Mouse (Mus musculus) left cerebral cortex, adult 2 months (tissue): ENCODE measurements around the gene Efna1. TPM values are rescaled to one million over a fixed set of nuclear protein-coding genes. Genes with fewer than 3 reads are reported as not detected.
A peak's percentile ranks its signal among the peaks of the same experiment; 100 is the strongest.

Source experiments
- DNase-seq, 2 experiments: peaks; one replicate each; pipeline ENCODE4 v3.0.0; 2021 to 2022; ENCODE audit warnings: low spot score in 2 of 2, mixed read lengths in 1 of 2; ENCODE audit errors: extremely low spot score in 1 of 2
- H3K27ac ChIP-seq: fragments of 200-600 bp; 2 replicates; pipeline ENCODE4 v1.8.1; 2022
- H3K4me3 ChIP-seq: fragments of 200-600 bp; 2 replicates; pipeline ENCODE4 v1.8.1; 2022
- CTCF ChIP-seq: fragments of 200-600 bp; IDR thresholded peaks from 2 replicates; pipeline ENCODE4 v1.8.1; 2022; ENCODE audit warnings: antibody characterized with exemption, mild to moderate bottlenecking, moderate library complexity
- intact Hi-C: fragments of 180-260 bp; cut with DNase I; formaldehyde crosslinking; loops from one replicate; pipeline ENCODE4 v1.15.1; 2025
- total RNA-seq, 2 experiments: library from RNA; stranded (reverse); gene quantifications; 2 replicates each; pipeline ENCODE4 v1.2.3; 2021

The Efna1 gene
- total RNA-seq, 2 experiments from 2014 or later = 5.5 to 5.9 TPM

DNA sequence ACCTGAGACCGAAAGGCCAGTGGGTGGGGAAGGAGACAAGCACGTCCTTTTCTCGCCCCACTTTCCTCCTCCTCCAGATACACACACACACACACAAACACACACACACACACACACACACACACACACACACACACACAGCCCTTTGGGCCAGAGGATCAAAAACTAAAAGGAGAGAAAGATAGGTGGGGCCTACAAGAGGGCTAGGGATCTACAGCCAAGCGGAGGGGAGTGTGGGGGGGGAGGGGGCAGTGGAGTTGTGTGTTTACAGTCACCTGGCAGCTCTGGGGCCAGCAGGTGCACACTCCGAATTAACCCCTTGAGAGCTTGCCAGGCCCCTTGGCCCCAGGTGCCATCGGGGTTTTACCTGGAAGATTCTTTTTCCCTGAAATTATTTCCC lies 48.3 kb downstream of the Efna1 start:
- intact Hi-C loops = no loop called here
- Histone ChIP-seq H3K27ac (no peak overlapping the region), H3K4me3 (no peak overlapping the region)
- no peak for DNase-seq
- no peak for TF ChIP-seq CTCF

GRCm38 (mm10) chr3:89231772-89232275 lies 49.1 kb downstream of the Efna1 start:
- Histone ChIP-seq H3K4me3 (no peak overlapping the region), H3K27ac (no peak overlapping the region)
- intact Hi-C loops = no loop called here
- no peak for DNase-seq
- TF ChIP-seq CTCF = no peak

DNA sequence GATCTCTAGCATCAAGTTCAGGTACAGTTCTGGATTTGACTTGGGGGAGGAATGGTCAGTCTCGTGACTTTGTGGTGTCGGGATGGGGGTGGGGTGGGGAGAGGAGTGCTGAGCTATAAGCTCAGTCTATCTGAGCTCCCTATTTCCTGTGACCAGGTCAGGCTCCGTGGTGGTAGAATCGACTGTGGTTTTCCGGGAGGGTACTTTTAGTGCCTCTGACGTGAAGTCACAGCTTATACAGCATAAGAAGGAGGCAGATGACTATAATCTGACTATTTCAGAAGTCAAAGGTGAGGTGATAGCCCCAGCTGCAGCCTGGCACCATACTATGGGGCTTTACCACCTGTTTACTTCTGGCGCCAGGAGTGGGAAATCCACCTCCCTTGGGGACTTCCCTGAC lies 49.6 kb downstream of the Efna1 start:
- TF ChIP-seq CTCF = no peak
- intact Hi-C loops = no loop called here
- no peak overlapping the region for H3K4me3 ChIP-seq
- no peak for DNase-seq
- H3K27ac ChIP-seq = no peak overlapping the region

DNA sequence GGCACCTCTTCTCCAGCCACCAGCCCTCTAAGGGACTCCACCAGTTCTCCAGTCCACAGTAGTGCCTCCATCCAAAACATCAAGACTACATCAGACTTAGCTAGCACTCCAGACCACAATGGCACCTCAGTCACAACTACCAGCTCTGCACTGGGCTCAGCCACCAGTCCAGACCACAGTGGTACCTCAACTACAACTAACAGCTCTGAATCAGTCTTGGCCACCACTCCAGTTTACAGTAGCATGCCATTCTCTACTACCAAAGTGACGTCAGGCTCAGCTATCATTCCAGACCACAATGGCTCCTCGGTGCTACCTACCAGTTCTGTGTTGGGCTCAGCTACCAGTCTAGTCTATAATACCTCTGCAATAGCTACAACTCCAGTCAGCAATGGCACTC lies 50.4 kb downstream of the Efna1 start:
- intact Hi-C loops = no loop called here
- no peak for TF ChIP-seq CTCF
- Histone ChIP-seq H3K27ac (no peak overlapping the region), H3K4me3 (no peak overlapping the region)
- no peak for DNase-seq

- intact Hi-C loops = loop anchor here (2.0 kb wide), 1 partner anchor 14 kb away; no protein-coding TSS in a partner anchor
- no peak overlapping the region for H3K27ac ChIP-seq
- no peak overlapping the region for H3K4me3 ChIP-seq
- DNase-seq = no peak
- no peak for TF ChIP-seq CTCF
Measured at GRCm38 (mm10) chr3:89229276-89229675, 51.7 kb downstream of the Efna1 start.

DNA sequence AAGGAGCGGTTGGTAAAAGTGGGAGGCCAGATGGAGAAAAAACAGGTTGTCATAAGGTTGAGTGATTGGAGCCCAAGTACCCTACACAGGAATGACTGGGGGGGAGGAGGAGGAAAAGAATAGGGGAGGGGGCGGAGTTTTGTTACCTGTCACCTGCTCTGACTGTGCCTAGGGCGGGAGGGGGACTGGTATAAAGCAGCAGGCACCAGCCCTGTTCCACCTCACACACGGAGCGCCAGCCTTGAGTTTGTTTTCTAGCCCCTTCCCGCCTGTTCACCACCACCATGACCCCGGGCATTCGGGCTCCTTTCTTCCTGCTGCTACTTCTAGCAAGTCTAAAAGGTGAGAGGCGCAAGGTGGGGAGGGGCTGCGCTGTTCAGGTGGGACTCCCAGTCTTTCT lies 52.1 kb downstream of the Efna1 start, which contains the start of gene Muc1:
TSS of gene Muc1 (plus strand) at position 222 of the 400 bp plus-strand sequence.
- peak within 1 kb of the TSS; percentile 82 for H3K27ac ChIP-seq
- TF ChIP-seq CTCF = no peak
- intact Hi-C loops = loop anchor here (2.0 kb wide), 1 partner anchor 14 kb away; no protein-coding TSS in a partner anchor
- peak within 1 kb of the TSS; percentile 53 for H3K4me3 ChIP-seq
- DNase-seq = peak in 1 of 2 experiments; percentile 9

DNA sequence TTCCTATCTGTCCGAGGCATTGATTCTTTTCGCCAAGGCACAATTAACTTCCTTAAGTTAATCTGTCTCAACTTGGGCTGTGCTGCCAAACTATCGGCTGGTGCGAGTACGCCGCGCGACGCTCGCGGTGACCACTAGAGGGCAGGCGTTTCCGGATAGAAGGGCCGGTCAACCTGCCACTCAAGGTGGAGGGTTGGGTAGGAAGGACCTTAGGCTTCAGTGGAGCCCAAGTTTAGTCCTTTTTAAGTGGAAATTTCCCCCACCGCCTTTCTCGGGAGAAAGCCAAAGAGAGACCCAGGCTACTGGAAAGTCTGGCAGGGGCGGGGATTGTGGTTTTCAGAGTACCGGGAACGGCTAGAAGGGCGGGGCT lies 52.8 kb downstream of the Efna1 start:
- TF ChIP-seq CTCF = peak; percentile 97
- Histone ChIP-seq H3K27ac (0 out of 2 replicates have a peak overlapping the region, but pooled peaks have one; percentile 65), H3K4me3 (peak overlapping the region; percentile 53)
- intact Hi-C loops = loop anchor here (2.0 kb wide), 1 partner anchor 15 kb away; no protein-coding TSS in a partner anchor
- peak; percentile 81 to 91 for DNase-seq

DNA sequence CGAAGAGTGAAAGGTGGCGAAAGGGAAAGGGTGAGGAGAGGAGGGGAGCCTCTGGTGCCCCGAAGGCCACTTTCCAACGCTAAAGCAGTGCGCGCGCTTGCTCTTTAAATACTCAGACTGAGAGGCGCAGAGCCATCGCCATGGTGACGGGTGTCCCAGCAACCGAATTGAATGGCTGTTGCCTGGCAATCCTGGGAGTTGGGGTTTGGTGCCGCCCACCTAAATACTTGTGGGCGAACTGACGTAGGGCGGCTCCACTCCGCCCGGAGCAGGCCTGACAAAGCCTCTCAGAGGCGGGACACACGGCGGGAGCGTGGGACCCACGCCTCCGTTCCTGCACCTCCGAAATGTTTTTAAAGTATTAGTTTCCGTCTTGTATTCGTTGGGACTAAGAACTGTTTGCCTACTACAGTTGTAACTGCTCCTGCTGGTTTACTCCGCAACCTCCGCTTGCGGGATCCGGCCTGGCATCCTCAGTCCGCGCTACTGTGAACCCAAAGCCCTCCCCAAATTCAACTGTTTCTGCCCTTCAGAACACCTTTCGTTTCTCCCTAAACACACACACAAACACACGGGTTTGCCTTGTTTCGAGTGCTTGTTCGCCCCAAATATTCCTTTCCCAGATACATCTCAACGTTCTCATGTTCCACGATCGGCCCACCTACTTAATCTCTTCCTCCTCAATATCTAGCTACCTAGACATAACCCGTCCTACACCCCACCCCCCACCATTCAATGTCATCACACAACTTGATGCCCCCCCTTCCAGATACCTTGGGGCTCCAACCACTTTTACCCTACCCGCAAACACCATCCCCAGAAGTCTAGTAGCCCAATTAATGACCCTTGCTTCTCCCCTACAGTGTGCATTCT lies 53.4 kb downstream of the Efna1 start:
- intact Hi-C loops = loop anchor here (2.0 kb wide), 1 partner anchor 15 kb away; no protein-coding TSS in a partner anchor
- H3K4me3 ChIP-seq = peak overlapping the region; percentile 53
- H3K27ac ChIP-seq = peak overlapping the region; percentile 82
- peak; percentile 88 to 92 for DNase-seq
- TF ChIP-seq CTCF = no peak

- H3K4me3 ChIP-seq = peak within 1 kb of the TSS; percentile 53
- intact Hi-C loops = no loop called here
- TF ChIP-seq CTCF = no peak
- H3K27ac ChIP-seq = peak within 1 kb of the TSS; percentile 82
- DNase-seq = peak in 1 of 2 experiments; percentile 20
Measured at GRCm38 (mm10) chr3:89226900-89227299, 54.0 kb downstream of the Efna1 start, which contains the start of gene Mtx1. TSS of gene Mtx1 (minus strand) at chr3:89227088.

DNA sequence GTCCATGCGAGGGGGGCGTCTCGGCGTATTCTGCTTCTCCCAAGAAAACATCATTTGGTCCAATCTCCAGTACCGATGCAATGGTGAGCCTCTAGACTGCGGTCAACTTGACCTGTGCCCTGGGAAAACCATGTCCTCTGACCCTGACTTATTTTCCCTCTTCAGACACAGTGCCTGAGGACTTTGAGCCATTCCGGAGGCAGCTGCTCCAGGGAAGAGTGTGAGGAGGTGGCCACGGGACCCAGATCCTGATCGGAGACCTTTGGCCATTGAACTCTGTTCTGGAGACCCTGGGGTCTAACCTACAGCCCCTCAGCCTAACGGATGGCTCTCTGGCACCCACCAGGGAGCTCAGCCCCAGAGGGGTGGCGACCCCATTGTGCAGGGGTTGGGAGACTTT lies 54.6 kb downstream of the Efna1 start:
- Histone ChIP-seq H3K27ac (peak overlapping the region; percentile 74), H3K4me3 (peak overlapping the region; percentile 53)
- intact Hi-C loops = no loop called here
- no peak for TF ChIP-seq CTCF
- DNase-seq = peak in 1 of 2 experiments; percentile 9

- peak overlapping the region; percentile 53 for H3K4me3 ChIP-seq
- DNase-seq = peak in 1 of 2 experiments; percentile 27
- intact Hi-C loops = no loop called here
- TF ChIP-seq CTCF = no peak
- H3K27ac ChIP-seq = peak overlapping the region; percentile 74
Measured at GRCm38 (mm10) chr3:89225918-89226317, 55.0 kb downstream of the Efna1 start.

DNA sequence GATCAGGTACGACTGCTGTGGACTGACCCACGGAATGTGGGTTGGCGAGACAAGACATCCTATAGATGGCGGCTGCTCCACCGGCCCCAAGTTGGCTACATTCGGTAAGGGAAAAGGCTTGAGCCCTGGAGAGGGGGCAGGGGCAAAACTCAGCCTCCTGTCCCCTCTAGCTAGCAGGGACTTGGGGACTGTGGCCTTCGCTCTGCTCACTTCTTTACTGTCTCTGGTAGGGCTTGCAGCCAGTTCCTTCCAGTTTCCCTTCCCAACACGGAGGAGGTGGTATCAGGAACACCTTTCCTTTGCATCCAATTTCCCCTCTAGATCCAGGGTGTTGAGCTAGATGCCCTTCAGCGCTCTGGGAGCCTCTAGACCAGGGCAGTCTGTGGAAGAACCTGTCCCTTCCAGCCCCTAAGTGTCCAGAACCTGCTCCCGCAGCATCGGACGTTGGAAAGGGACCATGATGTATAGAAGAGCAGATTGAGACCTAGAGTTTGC lies 55.6 kb downstream of the Efna1 start:
- no peak for TF ChIP-seq CTCF
- no peak for DNase-seq
- peak overlapping the region; percentile 74 for H3K27ac ChIP-seq
- peak overlapping the region; percentile 53 for H3K4me3 ChIP-seq
- intact Hi-C loops = no loop called here
